In genomic region chr2:112767665-112768064, GRCm38 (mm10) we compare ENCODE assay signal across 11 mouse cellular contexts.
DNase-seq lines count a peak whose midpoint lies in the region; ATAC-seq and TF ChIP-seq lines count a peak whose summit lies in the region.
"Had no signal": no experiment of that assay in that cellular context is flagged by ENCODE, and none has a peak within 500 bp of the region (broad histone marks: within the 10 kb centered on the region; RNA-seq: fewer than 3 reads in every experiment).

No protein-coding gene starts in this region.

- ATAC-seq in forebrain, embryonic 12.5 days (ENCODE audit: low FRiP score) = 0 out of 2 replicates have a peak, but pooled peaks have one; percentile 55
- no peak for ATAC-seq in forebrain, embryonic 15.5 days (replicated peaks)
- no peak for ATAC-seq in lung, embryonic 14.5 days (ENCODE audit: insufficient read depth)
- peak; percentile 87 for ATAC-seq in midbrain, embryonic 16.5 days
- ATAC-seq in erythroid progenitor cell, adult 5-6 weeks (replicated peaks; ENCODE audit: low FRiP score, poor library complexity, severe bottlenecking) = no peak

- no peak for TF ChIP-seq POLR2A in brain, embryonic 14.5 days (IDR thresholded peaks at IDR 0.05; ENCODE audit: borderline replicate concordance, extremely low read depth, insufficient read depth, insufficient read length, poor library complexity, severe bottlenecking)

- H3K27me3 ChIP-seq in forebrain, embryonic 12.5 days = no peaks in the 10 kb centered on the region
- no peaks in the 10 kb centered on the region for H3K27me3 ChIP-seq in forebrain, embryonic 15.5 days
- H3K27me3 ChIP-seq in lung, embryonic 14.5 days (ENCODE audit: insufficient read depth, low read length) = no peaks in the 10 kb centered on the region
- H3K27me3 ChIP-seq in midbrain, embryonic 16.5 days (ENCODE audit: control insufficient read depth, insufficient read depth, low read depth, low read length) = no peaks in the 10 kb centered on the region
- H3K27me3 ChIP-seq: heart, embryonic 15.5 days; liver, embryonic 15.5 days; neural tube, embryonic 12.5 days had no signal

- no peaks in the 10 kb centered on the region for H3K4me1 ChIP-seq in forebrain, embryonic 12.5 days
- H3K4me1 ChIP-seq in forebrain, embryonic 15.5 days = no peaks in the 10 kb centered on the region
- no peaks in the 10 kb centered on the region for H3K4me1 ChIP-seq in lung, embryonic 14.5 days (ENCODE audit: insufficient read depth)
- no peaks in the 10 kb centered on the region for H3K4me1 ChIP-seq in midbrain, embryonic 16.5 days (ENCODE audit: control insufficient read depth, insufficient read depth, low read length)
- H3K4me1 ChIP-seq: heart, embryonic 15.5 days; liver, embryonic 15.5 days; neural tube, embryonic 12.5 days had no signal

- H3K9me3 ChIP-seq in forebrain, embryonic 12.5 days = no peaks in the 10 kb centered on the region
- no peaks in the 10 kb centered on the region for H3K9me3 ChIP-seq in forebrain, embryonic 15.5 days
- no peaks in the 10 kb centered on the region for H3K9me3 ChIP-seq in lung, embryonic 14.5 days (ENCODE audit: low read depth, low read length)
- no peaks in the 10 kb centered on the region for H3K9me3 ChIP-seq in midbrain, embryonic 16.5 days (replicated peaks; ENCODE audit: control insufficient read depth, low read length, poor library complexity, severe bottlenecking)
- H3K9me3 ChIP-seq: heart, embryonic 15.5 days; liver, embryonic 15.5 days; neural tube, embryonic 12.5 days had no signal

- no peak overlapping the region for H3K27ac ChIP-seq in forebrain, embryonic 12.5 days
- no peak overlapping the region for H3K27ac ChIP-seq in forebrain, embryonic 15.5 days (replicated peaks)
- H3K27ac ChIP-seq in lung, embryonic 14.5 days (ENCODE audit: low read depth) = no peak overlapping the region
- no peak overlapping the region for H3K27ac ChIP-seq in midbrain, embryonic 16.5 days (ENCODE audit: low read length)
- H3K27ac ChIP-seq: heart, embryonic 15.5 days; liver, embryonic 15.5 days; neural tube, embryonic 12.5 days had no signal

- no peak overlapping the region for H3K9ac ChIP-seq in forebrain, embryonic 12.5 days
- H3K9ac ChIP-seq in forebrain, embryonic 15.5 days (replicated peaks) = no peak overlapping the region
- no peak overlapping the region for H3K9ac ChIP-seq in lung, embryonic 14.5 days
- no peak overlapping the region for H3K9ac ChIP-seq in midbrain, embryonic 16.5 days (ENCODE audit: low read depth, low read length)
- H3K9ac ChIP-seq: heart, embryonic 15.5 days; liver, embryonic 15.5 days; neural tube, embryonic 12.5 days had no signal

- H3K4me2 ChIP-seq in forebrain, embryonic 12.5 days = no peak overlapping the region
- no peak overlapping the region for H3K4me2 ChIP-seq in forebrain, embryonic 15.5 days (replicated peaks)
- H3K4me2 ChIP-seq in lung, embryonic 14.5 days = no peak overlapping the region
- no peak overlapping the region for H3K4me2 ChIP-seq in midbrain, embryonic 16.5 days (ENCODE audit: low read length)
- H3K4me2 ChIP-seq: heart, embryonic 15.5 days; liver, embryonic 15.5 days; neural tube, embryonic 12.5 days had no signal

- H3K36me3 ChIP-seq in forebrain, embryonic 12.5 days (replicated peaks) = no peaks in the 10 kb centered on the region
- no peaks in the 10 kb centered on the region for H3K36me3 ChIP-seq in forebrain, embryonic 15.5 days
- H3K36me3 ChIP-seq in lung, embryonic 14.5 days (ENCODE audit: insufficient read depth) = no peaks in the 10 kb centered on the region
- H3K36me3 ChIP-seq in midbrain, embryonic 16.5 days (ENCODE audit: control insufficient read depth, insufficient read depth, low read length) = 0 out of 2 replicates have a peak, but pooled peaks cover 2% of the 10 kb centered on the region
- H3K36me3 ChIP-seq: heart, embryonic 15.5 days; liver, embryonic 15.5 days; neural tube, embryonic 12.5 days had no signal

- DNase-seq in lung, embryonic 14.5 days = no peak
- DNase-seq in lung, postnatal 36 days = no peak
- peak; percentile 65 for DNase-seq in brain, embryonic 14.5 days (ENCODE audit: low read depth)
- no peak for DNase-seq in adipocyte (ENCODE audit: low spot score)

- no peak overlapping the region for H3K4me3 ChIP-seq in forebrain, embryonic 12.5 days (replicated peaks)
- H3K4me3 ChIP-seq in forebrain, embryonic 15.5 days = no peak overlapping the region
- no peak overlapping the region for H3K4me3 ChIP-seq in lung, embryonic 14.5 days (ENCODE audit: low read depth, low read length)
- H3K4me3 ChIP-seq in midbrain, embryonic 16.5 days (ENCODE audit: low read depth, low read length) = no peak overlapping the region
- H3K4me3 ChIP-seq: heart, embryonic 15.5 days; liver, embryonic 15.5 days; neural tube, embryonic 12.5 days had no signal

- WGBS in forebrain, embryonic 12.5 days = 74% methylated on average over 5 of the region's 5 CpGs
- 72% methylated on average over 5 of the region's 5 CpGs for WGBS in forebrain, embryonic 15.5 days
- 61% methylated on average over 5 of the region's 5 CpGs for WGBS in lung, embryonic 14.5 days
- WGBS in midbrain, embryonic 16.5 days = 63% methylated on average over 5 of the region's 5 CpGs

- TF ChIP-seq CTCF in lung, embryonic 14.5 days (IDR thresholded peaks at IDR 0.05; ENCODE audit: low read depth) = peak; percentile 23; the same call in 1 of the 2 replicates
- TF ChIP-seq CTCF in brain, embryonic 14.5 days (IDR thresholded peaks at IDR 0.05; ENCODE audit: borderline replicate concordance, extremely low read depth, insufficient read depth, insufficient read length) = peak; percentile 62; the same call in 1 of the 2 replicates

Comparison
In these comparisons a context has a peak if more than half of its experiments do, and no peak if none do; other contexts are left out.
1. ATAC-seq: peak in forebrain, embryonic 12.5 days (single experiment) and midbrain, embryonic 16.5 days (single experiment); none in forebrain, embryonic 15.5 days (single experiment), lung, embryonic 14.5 days (single experiment) and erythroid progenitor cell, adult 5-6 weeks (single experiment).